8 mouse cellular contexts compared by ENCODE assay signal in the genomic region with DNA sequence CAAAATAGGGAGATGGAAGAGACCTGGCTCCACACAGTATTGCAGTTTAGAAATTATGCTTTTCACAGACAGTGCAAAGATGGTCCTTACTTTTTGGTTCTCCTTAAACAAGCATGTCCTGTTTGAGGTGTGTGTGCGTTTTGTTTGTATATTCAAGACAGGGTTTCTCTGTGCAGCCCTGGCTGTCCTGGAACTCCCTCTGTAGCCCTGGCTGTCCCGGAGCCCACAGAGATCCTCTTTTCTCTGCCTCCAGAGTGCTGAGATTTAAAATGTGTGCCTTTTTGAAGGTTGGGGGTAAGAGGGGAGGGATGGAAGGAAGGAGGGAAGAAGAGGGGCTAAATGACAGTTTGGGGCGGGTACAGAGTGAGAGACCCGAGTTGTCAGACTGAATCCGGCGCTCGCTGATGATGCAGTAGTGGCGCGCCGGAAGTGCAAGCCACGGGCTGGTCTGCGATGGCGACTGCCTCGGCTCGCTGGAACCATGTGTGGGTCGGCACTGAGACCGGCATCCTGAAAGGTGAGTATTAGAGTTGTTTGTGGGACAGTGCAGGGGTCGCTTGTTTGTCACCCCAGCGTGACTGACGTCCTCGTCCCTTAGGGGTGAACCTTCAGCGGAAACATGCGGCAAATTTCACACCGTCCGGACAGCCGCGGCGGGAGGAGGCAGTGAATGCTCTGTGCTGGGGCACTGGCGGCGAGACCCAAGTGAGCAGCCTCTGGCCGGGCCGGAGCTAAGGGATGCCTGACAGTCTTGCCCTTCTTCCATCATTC. TPM values are rescaled to one million over a fixed set of nuclear protein-coding genes. Genes with fewer than 3 reads are reported as not detected.
DNase-seq lines count a peak whose midpoint lies in the region; ATAC-seq and TF ChIP-seq lines count a peak whose summit lies in the region.

Gene Wdr74, plus strand, starts transcription at position 439 of the 771 bp plus-strand sequence.

- H3K27me3 ChIP-seq in forebrain, embryonic 16.5 days (replicated peaks; ENCODE audit: control insufficient read depth, insufficient read depth, low read length): no peaks in the 10 kb centered on the region
- no peaks in the 10 kb centered on the region for H3K27me3 ChIP-seq in neural tube, embryonic 14.5 days (ENCODE audit: control insufficient read depth, insufficient read depth, low read length)
- no peaks in the 10 kb centered on the region for H3K27me3 ChIP-seq in testis, adult 2 months (ENCODE audit: control insufficient read depth, insufficient read depth, low read length)

- peak; percentile 87 for DNase-seq in ES-E14 (ENCODE audit: low read depth, low spot score)
- peak; percentile 92 to 96 for DNase-seq in cerebellum, adult 18-20 months
- DNase-seq in heart, postnatal 25 days (ENCODE audit: low spot score): peak; percentile 79
- peak; percentile 86 to 96 for DNase-seq in layer of hippocampus, adult 18-20 months (ENCODE audit: low spot score in 2 of 2)
- DNase-seq in lung, adult 18-20 months: peak; percentile 89 to 92

- no peak for TF ChIP-seq CTCF in testis, adult 2 months (IDR thresholded peaks at IDR 0.05; ENCODE audit: control insufficient read depth, insufficient read depth, insufficient replicate concordance, low read depth, low read length)

- in situ Hi-C loops in ES-E14 (cut with MboI; ENCODE audit: low sequenced_read_pairs in 2 of 2, unreplicated experiment in 2 of 2): no loop called here

- peak within 1 kb of the TSS; percentile 92 for H3K4me2 ChIP-seq in forebrain, embryonic 16.5 days (ENCODE audit: low read length)
- H3K4me2 ChIP-seq in neural tube, embryonic 14.5 days (ENCODE audit: low read depth, low read length): peak within 1 kb of the TSS; percentile 95

- peak; percentile 91 for TF ChIP-seq POLR2A in testis, adult 2 months (IDR thresholded peaks at IDR 0.05; ENCODE audit: control insufficient read depth, low read depth, low read length)

- H3K9ac ChIP-seq in ES-E14 (ENCODE audit: insufficient read depth, low read depth, low read length, poor library complexity, severe bottlenecking): peak within 1 kb of the TSS; percentile 92
- H3K9ac ChIP-seq in forebrain, embryonic 16.5 days (replicated peaks; ENCODE audit: low read depth, low read length): peak within 1 kb of the TSS; percentile 79
- peak within 1 kb of the TSS; percentile 68 for H3K9ac ChIP-seq in neural tube, embryonic 14.5 days (replicated peaks; ENCODE audit: low read depth, low read length)

- peak within 1 kb of the TSS; percentile 27 for H3K27ac ChIP-seq in ES-E14 (ENCODE audit: insufficient read depth, low read depth, low read length, poor library complexity, severe bottlenecking)
- peak within 1 kb of the TSS; percentile 70 for H3K27ac ChIP-seq in forebrain, embryonic 16.5 days (ENCODE audit: low read length)
- peak within 1 kb of the TSS; percentile 60 for H3K27ac ChIP-seq in neural tube, embryonic 14.5 days (ENCODE audit: low read depth, low read length)
- peak within 1 kb of the TSS; percentile 97 for H3K27ac ChIP-seq in testis, adult 2 months (ENCODE audit: control insufficient read depth, insufficient read depth, low read depth, low read length)

- H3K9me3 ChIP-seq in ES-E14 (ENCODE audit: control insufficient read depth, insufficient read depth, low read depth, low read length): no peaks in the 10 kb centered on the region
- no peaks in the 10 kb centered on the region for H3K9me3 ChIP-seq in forebrain, embryonic 16.5 days (ENCODE audit: control insufficient read depth, low read length)
- no peaks in the 10 kb centered on the region for H3K9me3 ChIP-seq in neural tube, embryonic 14.5 days (ENCODE audit: control insufficient read depth, low read length)

- intact Hi-C loops in heart, postnatal 25 days (cut with DNase I): no loop called here

- no peaks in the 10 kb centered on the region for H3K4me1 ChIP-seq in ES-E14 (ENCODE audit: control insufficient read depth in 2 of 2, insufficient read depth in 2 of 2, low read length in 2 of 2, poor library complexity in 1 of 2)
- H3K4me1 ChIP-seq in forebrain, embryonic 16.5 days (replicated peaks; ENCODE audit: control insufficient read depth, insufficient read depth, low read length): peaks cover 13% of the 10 kb centered on the region
- peaks cover 4% of the 10 kb centered on the region; the same call in 1 of the 2 replicates for H3K4me1 ChIP-seq in neural tube, embryonic 14.5 days (ENCODE audit: control insufficient read depth, insufficient read depth, low read length)
- peaks cover 3% of the 10 kb centered on the region for H3K4me1 ChIP-seq in testis, adult 2 months (ENCODE audit: control insufficient read depth, insufficient read depth, low read length)

- H3K4me3 ChIP-seq in ES-E14 (ENCODE audit: insufficient read depth in 1 of 2, low read depth in 1 of 2, low read length in 2 of 2, poor library complexity in 1 of 2, severe bottlenecking in 1 of 2): peak within 1 kb of the TSS; percentile 84 to 89
- peak within 1 kb of the TSS; percentile 86 for H3K4me3 ChIP-seq in forebrain, embryonic 16.5 days (replicated peaks; ENCODE audit: low read length)
- peak within 1 kb of the TSS; percentile 83 for H3K4me3 ChIP-seq in neural tube, embryonic 14.5 days (ENCODE audit: low read depth, low read length)
- H3K4me3 ChIP-seq in testis, adult 2 months (ENCODE audit: control insufficient read depth, low read depth, low read length): peak within 1 kb of the TSS; percentile 90

- H3K36me3 ChIP-seq in ES-E14 (ENCODE audit: control insufficient read depth, insufficient read depth, low read length, poor library complexity, severe bottlenecking): peaks cover 23% of the 10 kb centered on the region
- H3K36me3 ChIP-seq in forebrain, embryonic 16.5 days (ENCODE audit: control insufficient read depth, insufficient read depth): peaks cover 3% of the 10 kb centered on the region
- peaks cover 10% of the 10 kb centered on the region; the same call in 1 of the 2 replicates for H3K36me3 ChIP-seq in neural tube, embryonic 14.5 days (ENCODE audit: control insufficient read depth, insufficient read depth, low read length)
- no peaks in the 10 kb centered on the region; the same call in 1 of the 2 replicates for H3K36me3 ChIP-seq in testis, adult 2 months (ENCODE audit: control insufficient read depth, insufficient read depth, low read length)

- under 1% methylated on average over 32 of the region's 32 CpGs for WGBS in forebrain, embryonic 16.5 days
- WGBS in neural tube, embryonic 14.5 days: under 1% methylated on average over 32 of the region's 32 CpGs

- peak; percentile 94 for ATAC-seq in forebrain, embryonic 16.5 days
- peak; percentile 93 for ATAC-seq in neural tube, embryonic 14.5 days (ENCODE audit: low read depth)

TF ChIP-seq in ES-E14, 5 proteins besides CTCF, POLR2A, EP300 and RAD21:
- TF ChIP-seq HCFC1 (IDR thresholded peaks at IDR 0.05; ENCODE audit: borderline replicate concordance, insufficient read depth, low read length): peak; percentile 87
- no peak for TF ChIP-seq MAFK (IDR thresholded peaks at IDR 0.05; ENCODE audit: insufficient read depth, low read depth, low read length)
- no peak for TF ChIP-seq ZNF384 (IDR thresholded peaks at IDR 0.05; ENCODE audit: low read depth, low read length)

RNA-seq across cellular contexts. Expression of gene Wdr74, which starts in this region (rescaled TPM):
- total RNA-seq in ES-E14 (2012; rRNA removed): 173 and 180 TPM in 2 replicates
- polyA plus RNA-seq in forebrain, embryonic 16.5 days (2015; fragmentation: Nextera tagmentation; extraction: Ambion mirVana): 90.6 and 109 TPM in 2 replicates
- 10 to 100 TPM; 17.9 to 18.9 TPM for total RNA-seq in heart, postnatal 25 days (2021)
- total RNA-seq in layer of hippocampus, adult 18-20 months (2021): 10 to 100 TPM; 53.0 to 55.2 TPM
- polyA plus RNA-seq in neural tube, embryonic 14.5 days (2014; fragmentation: Nextera tagmentation; extraction: Ambion mirVana): 88.5 and 91.5 TPM in 2 replicates
- 18.3 and 21.8 TPM in 2 replicates for polyA plus RNA-seq in testis, adult 2 months (2012; rRNA removed)

Comparison
In these comparisons a context has a peak if more than half of its experiments do, and no peak if none do; other contexts are left out.
1. Peak in every context shown above with its lines: DNase-seq, ATAC-seq, H3K4me3 ChIP-seq and H3K27ac ChIP-seq.
2. H3K27ac ChIP-seq: peak in every context shown above with its lines; median percentile 97 in testis, adult 2 months; 70 in forebrain, embryonic 16.5 days; 60 in neural tube, embryonic 14.5 days; 27 in ES-E14.